Mouse (Mus musculus) kidney, adult 2 months (tissue): ENCODE results near the gene Creld2. TPM values are rescaled to one million over a fixed set of nuclear protein-coding genes. Genes with fewer than 3 reads are reported as not detected.

Experiments
- DNase-seq: peaks from one replicate; pipeline ENCODE4 v3.0.0; 2021
- H3K27ac ChIP-seq: fragments of 200-500 bp; 2 replicates; pipeline ENCODE4 v1.5.1; 2012; ENCODE audit warnings: low read depth, low read length, control low read depth, inconsistent platforms; ENCODE audit not compliant: insufficient read depth
- H3K27me3 ChIP-seq: fragments of 200-500 bp; replicated peaks from 2 replicates; pipeline ENCODE4 v1.6.1; 2012; ENCODE audit warnings: mild to moderate bottlenecking, moderate library complexity, low read length, inconsistent platforms; ENCODE audit not compliant: control insufficient read depth, insufficient read depth
- H3K36me3 ChIP-seq: fragments of 200-500 bp; 2 replicates; pipeline ENCODE4 v1.6.1; 2012; ENCODE audit warnings: mild to moderate bottlenecking, moderate library complexity, low read length, inconsistent platforms; ENCODE audit not compliant: control insufficient read depth, insufficient read depth
- H3K4me1 ChIP-seq: fragments of 200-500 bp; 2 replicates; pipeline ENCODE4 v1.6.1; 2011; ENCODE audit warnings: low read length; ENCODE audit not compliant: control insufficient read depth, insufficient read depth
- H3K4me3 ChIP-seq: fragments of 200-500 bp; 2 replicates; pipeline ENCODE4 v1.5.1; 2011; ENCODE audit warnings: mild to moderate bottlenecking, low read depth, low read length, control low read depth; ENCODE audit not compliant: insufficient read depth
- CTCF ChIP-seq: fragments of 200-500 bp; conservative IDR thresholded peaks from 2 replicates; pipeline ENCODE4 v1.5.1; 2011; ENCODE audit warnings: low read depth, mild to moderate bottlenecking, control low read depth, low read length, moderate library complexity, mixed read lengths; ENCODE audit not compliant: insufficient read depth, insufficient read length
- POLR2A ChIP-seq: fragments of 200-500 bp; IDR thresholded peaks from one replicate; pipeline ENCODE4 v1.6.1; 2011; ENCODE audit warnings: low read depth, low read length, control low read depth
- WGBS: fragments of 180-500 bp; shearing (Covaris S2); methylation state at CpG from one replicate; pipeline ENCODE4 v1.1.7; 2018; 5-methylcytosine and 5-hydroxymethylcytosine counted together
- polyA plus RNA-seq: library from polyadenylated mRNA; depleted of rRNA; stranded (reverse); fragments of >200 nt; gene quantifications from 2 replicates; pipeline ENCODE4 v1.2.3, GENCODE M21; 2012

Gene Creld2
- polyA plus RNA-seq, 1 experiment, result 30.4 TPM

- 74% methylated on average over 8 of the region's 8 CpGs for WGBS
- no peak for TF ChIP-seq POLR2A
- no peak for TF ChIP-seq CTCF
Measured at GRCm38 (mm10) chr15:88859206-88859970, 39.9 kb downstream of the Creld2 start.

DNA sequence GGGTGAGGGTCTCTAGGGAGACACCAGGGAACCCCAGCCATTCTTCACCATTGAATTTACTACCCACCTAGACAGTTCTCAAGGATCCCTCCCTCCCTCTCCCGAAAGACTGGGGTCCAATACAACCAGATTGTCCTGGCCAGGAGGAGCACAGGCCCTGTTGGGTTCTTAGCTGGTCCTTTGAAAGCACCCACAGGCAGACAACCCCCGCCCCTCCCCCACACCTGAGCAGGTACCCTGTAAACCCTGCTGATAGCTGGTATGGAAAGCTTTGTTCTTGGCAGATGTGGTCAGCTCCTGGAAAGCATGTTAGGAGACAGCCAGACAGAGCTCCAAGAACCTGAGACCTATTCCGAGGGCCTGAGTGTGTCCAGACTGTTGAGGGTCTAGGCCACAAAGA lies 41.3 kb downstream of the Creld2 start:
- H3K4me1 ChIP-seq, result peaks cover 14% of the 10 kb centered on the region
- no peaks in the 10 kb centered on the region for H3K27me3 ChIP-seq
- peak overlapping the region; percentile 86; the same call in 1 of the 2 replicates for H3K27ac ChIP-seq
- no peak overlapping the region for H3K4me3 ChIP-seq
- 91% methylated on average over 3 of the region's 3 CpGs for WGBS
- peaks cover 19% of the 10 kb centered on the region for H3K36me3 ChIP-seq
- DNase-seq, result no peak
- TF ChIP-seq POLR2A, result no peak
- TF ChIP-seq CTCF, result no peak

More at GRCm38 (mm10) chr15:88859206-88859970, 39.9 kb downstream of the Creld2 start:
- Histone ChIP-seq H3K4me3 (no peak overlapping the region), H3K27me3 (no peaks in the 10 kb centered on the region), H3K36me3 (peaks cover 10% of the 10 kb centered on the region), H3K4me1 (peaks cover 26% of the 10 kb centered on the region), H3K27ac (no peak overlapping the region)
- DNase-seq, result no peak

DNA sequence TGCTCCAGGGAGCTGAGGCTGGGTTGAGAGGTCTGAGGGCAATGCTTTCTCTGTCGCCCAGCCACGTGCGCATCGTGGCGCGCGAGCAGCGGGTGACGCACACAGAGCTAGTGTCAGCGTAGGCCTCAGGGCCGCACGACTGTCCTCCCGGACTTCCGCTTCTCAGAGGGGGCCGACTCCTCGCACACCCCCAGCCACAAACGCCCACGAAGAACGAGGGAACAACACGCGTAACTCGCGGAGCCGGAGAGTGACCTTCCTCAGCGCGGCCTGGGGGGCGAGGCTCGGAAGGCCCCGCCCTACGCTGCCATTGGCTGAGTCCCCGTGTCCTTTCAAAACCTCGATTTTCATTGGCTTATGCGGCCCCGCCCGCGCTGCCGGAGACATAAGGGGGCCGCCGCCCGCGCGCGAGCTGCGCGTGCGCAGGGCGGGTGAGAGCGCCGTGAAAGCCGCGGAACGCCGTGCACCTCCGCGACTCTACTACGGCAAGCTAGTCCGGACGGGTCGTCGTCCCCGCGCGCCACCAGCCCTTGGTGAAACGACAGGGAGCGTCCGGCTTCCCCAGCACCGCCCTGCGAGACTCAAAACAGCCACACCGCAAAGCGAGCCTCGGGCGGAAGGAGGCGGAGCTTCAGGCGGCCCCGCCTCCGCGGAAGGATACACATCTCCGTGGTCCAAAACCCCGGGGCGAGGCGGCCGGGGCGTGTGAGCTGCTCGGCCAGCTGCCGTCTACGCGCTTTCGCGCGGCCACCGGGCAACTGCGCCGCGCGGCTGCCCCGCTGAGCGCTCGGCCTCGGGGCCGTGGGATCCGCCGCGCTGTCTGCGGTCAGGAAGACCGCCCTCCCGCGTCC lies 42.6 kb downstream of the Creld2 start, which contains the start of gene Pim3:
Gene Pim3, plus strand, starts transcription at position 415 of the 851 bp plus-strand sequence.
- peak within 1 kb of the TSS; percentile 83 for H3K4me3 ChIP-seq
- peaks cover 23% of the 10 kb centered on the region for H3K4me1 ChIP-seq
- WGBS, result under 1% methylated on average over 107 of the region's 107 CpGs
- H3K27ac ChIP-seq, result peak within 1 kb of the TSS; percentile 97
- DNase-seq, result peak; percentile 99
- H3K36me3 ChIP-seq, result peaks cover 19% of the 10 kb centered on the region
- H3K27me3 ChIP-seq, result no peaks in the 10 kb centered on the region
- no peak for TF ChIP-seq CTCF
- peak; percentile 93 for TF ChIP-seq POLR2A

DNA sequence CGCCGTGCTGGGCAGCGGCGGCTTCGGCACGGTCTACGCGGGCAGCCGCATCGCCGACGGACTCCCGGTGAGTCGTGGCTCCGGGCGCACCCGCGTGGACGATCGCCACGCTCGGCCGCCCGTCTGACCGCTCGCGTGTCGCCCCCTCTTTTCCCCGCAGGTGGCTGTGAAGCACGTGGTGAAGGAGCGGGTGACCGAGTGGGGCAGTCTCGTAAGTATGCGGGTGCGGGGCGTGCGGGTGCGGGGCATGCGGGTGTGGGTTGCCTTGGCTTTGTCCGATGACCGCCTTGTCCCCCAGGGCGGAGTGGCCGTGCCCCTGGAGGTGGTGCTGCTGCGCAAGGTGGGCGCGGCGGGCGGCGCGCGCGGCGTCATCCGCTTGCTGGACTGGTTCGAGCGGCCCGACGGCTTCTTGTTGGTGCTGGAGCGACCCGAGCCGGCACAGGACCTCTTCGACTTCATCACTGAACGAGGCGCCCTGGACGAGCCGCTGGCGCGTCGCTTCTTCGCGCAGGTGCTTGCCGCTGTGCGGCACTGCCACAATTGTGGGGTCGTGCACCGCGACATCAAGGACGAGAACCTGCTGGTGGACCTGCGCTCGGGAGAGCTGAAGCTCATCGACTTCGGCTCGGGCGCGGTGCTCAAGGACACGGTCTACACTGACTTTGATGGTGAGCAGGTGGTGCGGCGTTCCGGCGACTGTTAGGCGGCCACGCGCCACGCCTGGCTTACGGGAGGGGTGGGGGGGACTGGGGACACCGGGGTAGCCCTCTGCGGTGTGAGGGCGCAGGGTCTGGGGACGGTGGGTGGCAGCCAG lies 43.6 kb downstream of the Creld2 start:
- peaks cover 19% of the 10 kb centered on the region for H3K36me3 ChIP-seq
- no peaks in the 10 kb centered on the region for H3K27me3 ChIP-seq
- no peak for TF ChIP-seq CTCF
- TF ChIP-seq POLR2A, result peak; percentile 19
- peak overlapping the region; percentile 83 for H3K4me3 ChIP-seq
- peak overlapping the region; percentile 97 for H3K27ac ChIP-seq
- H3K4me1 ChIP-seq, result peaks cover 31% of the 10 kb centered on the region
- peak; percentile 72 for DNase-seq
- under 1% methylated on average over 97 of the region's 98 CpGs for WGBS

- whole genome bisulfite sequencing, result 1% methylated on average over 39 of the region's 39 CpGs
- Histone ChIP-seq H3K36me3 (peaks cover 19% of the 10 kb centered on the region), H3K27ac (peak overlapping the region; percentile 97), H3K4me3 (peak overlapping the region; percentile 83), H3K4me1 (peaks cover 37% of the 10 kb centered on the region), H3K27me3 (no peaks in the 10 kb centered on the region)
- TF ChIP-seq POLR2A (peak; percentile 51), CTCF (no peak)
- peak; percentile 97 for DNase-seq
Measured at GRCm38 (mm10) chr15:88863695-88864231, 44.3 kb downstream of the Creld2 start.

DNA sequence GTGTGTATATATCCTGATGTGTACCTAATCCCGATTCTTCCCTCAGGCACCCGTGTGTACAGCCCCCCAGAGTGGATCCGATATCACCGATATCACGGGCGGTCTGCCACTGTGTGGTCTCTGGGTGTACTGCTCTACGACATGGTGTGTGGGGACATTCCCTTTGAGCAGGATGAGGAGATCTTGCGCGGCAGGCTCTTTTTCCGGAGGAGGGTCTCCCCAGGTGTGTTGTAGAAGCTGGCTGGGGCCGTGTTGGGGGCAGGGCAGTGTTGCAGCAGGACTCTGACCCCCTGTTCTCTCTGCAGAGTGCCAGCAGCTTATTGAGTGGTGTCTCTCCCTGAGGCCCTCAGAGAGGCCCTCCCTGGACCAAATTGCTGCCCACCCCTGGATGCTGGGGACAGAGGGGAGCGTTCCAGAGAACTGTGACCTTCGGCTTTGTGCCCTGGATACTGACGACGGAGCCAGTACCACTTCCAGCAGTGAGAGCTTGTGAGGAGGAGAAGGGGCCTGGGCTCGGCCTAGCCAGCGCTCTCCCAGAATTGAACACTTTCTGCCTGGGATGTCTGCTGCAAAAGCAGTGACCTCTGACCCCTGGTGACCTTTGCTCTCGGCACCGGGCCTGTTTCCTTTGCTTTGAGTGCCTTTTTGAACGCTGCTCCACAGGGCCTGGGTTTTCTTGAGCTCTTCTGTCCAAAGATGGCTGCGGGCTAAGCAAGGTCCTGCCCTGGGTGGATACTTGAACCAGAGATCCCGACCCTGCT lies 45.0 kb downstream of the Creld2 start:
- H3K27me3 ChIP-seq, result no peaks in the 10 kb centered on the region
- no peak for TF ChIP-seq CTCF
- peak; percentile 28 for TF ChIP-seq POLR2A
- WGBS, result 12% methylated on average over 22 of the region's 22 CpGs
- peak overlapping the region; percentile 83 for H3K4me3 ChIP-seq
- DNase-seq, result peak; percentile 92
- peaks cover 36% of the 10 kb centered on the region for H3K4me1 ChIP-seq
- H3K27ac ChIP-seq, result peak overlapping the region; percentile 97
- peaks cover 19% of the 10 kb centered on the region for H3K36me3 ChIP-seq
